Mouse (Mus musculus) liver, embryonic 14.5 days (tissue): ENCODE measurements around the gene Gm43951.

Experiments
- CTCF ChIP-seq: IDR thresholded peaks from 2 replicates; pipeline ENCODE4 v1.5.1; 2016; ENCODE audit warnings: antibody characterized with exemption, low read depth, control low read depth
- EP300 ChIP-seq: IDR thresholded peaks from 2 replicates; pipeline ENCODE4 v1.6.1; 2016; ENCODE audit warnings: antibody characterized with exemption, low read depth

GRCm38 (mm10) chr11:72176553-72176952 lies 30.1 kb downstream of the Gm43951 start:
- TF ChIP-seq CTCF, result no peak
- TF ChIP-seq EP300, result no peak
